Mouse (Mus musculus) cerebellum, adult 8-10 months (tissue): ENCODE results near the gene Mxi1.

Experiments
- DNase-seq: peaks from one replicate; pipeline ENCODE4 v3.0.0; 2022

The Mxi1 gene

DNA sequence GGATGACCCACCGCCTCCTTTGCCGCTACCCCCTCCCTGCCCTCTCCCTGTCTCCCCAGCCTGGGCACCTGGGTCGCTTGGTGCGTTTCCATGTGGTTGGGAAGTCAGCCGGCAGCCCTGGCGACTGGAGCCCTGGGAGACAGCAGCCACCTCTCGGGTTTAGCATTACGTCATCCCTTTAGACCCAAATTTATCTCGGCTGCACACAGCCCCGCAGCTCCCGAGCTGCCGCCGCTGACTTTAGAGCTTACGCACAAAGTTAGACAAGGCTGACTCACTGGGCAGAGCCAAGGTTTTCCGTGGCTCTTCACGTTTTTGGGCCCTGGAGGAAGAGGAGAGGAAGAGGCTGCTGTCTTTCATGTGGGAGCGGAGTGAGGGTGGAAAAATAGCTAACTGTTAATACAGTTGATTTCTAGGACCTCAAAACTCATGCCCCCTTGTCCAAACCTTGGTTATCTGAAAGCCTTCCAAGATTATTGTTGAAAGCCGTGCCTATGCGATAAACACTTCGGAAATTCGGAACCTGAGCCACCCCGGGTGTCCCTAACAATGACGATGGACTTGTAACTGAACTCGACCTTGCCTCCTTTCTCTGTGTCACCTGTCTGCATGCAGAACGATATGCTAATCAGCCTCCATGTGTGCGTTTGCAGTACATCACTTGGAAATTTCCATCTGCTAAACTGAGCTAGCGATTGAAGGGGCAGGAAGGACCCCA lies 15.4 kb downstream of the Mxi1 start:
- peak; percentile 82 for DNase-seq

- DNase-seq: no peak
Measured at GRCm38 (mm10) chr19:53328116-53328515, 17.8 kb downstream of the Mxi1 start.

- peak; percentile 92 for DNase-seq
Measured at GRCm38 (mm10) chr19:53329221-53329991, 19.1 kb downstream of the Mxi1 start.

- DNase-seq: peak; percentile 71
Measured at GRCm38 (mm10) chr19:53329992-53330381, 19.7 kb downstream of the Mxi1 start.

DNA sequence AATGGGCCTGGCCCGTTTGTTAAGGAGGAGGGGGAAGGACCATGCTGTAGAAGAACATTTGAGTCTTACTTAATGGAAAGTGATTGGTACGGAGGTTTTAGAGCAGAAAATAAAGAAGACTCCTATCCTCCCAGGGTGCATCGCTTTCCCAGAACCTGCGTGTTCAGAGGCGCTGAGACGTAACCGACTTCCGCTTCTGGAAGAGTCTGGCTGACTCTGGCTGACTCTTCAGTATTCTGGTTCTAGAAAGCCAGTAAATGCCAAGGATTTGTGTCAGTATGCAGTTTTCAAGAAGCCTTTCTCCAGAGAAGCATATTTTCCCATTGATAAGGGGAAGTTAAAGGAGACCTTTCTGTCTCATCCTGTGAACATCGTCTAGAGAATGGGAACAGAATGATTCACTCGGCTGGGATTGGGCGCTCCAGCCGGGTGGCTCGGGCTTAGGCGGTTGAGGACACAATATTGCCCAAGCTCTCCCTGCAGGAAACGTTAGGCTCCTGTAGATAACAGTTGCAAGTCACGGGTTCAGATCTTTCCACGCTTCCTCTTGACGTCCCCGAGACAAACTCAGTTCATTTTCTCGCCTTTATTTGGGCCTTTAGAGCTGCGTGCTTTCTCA lies 21.7 kb downstream of the Mxi1 start:
- no peak for DNase-seq

DNA sequence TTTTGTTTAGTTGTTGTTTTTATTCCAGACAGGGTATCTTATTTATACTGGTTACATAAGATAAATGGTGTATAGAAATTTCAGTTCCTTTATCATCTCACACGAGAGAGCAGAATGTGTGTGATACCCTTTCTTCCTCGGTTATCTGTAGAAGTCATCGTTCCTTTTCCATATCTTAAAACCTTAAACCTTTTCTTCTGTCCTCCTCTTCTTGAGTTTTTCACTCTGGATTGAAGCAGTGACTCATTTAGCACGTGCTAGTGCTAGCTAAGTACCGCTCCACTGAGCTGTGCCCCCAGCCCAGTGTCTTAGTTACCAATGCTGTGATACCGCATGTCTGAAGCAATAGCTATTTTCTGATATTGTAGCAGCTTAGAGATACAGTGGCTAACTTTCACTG lies 23.4 kb downstream of the Mxi1 start:
- no peak for DNase-seq

GRCm38 (mm10) chr19:53335241-53335640 lies 24.9 kb downstream of the Mxi1 start:
- DNase-seq: no peak

- no peak for DNase-seq
Measured at GRCm38 (mm10) chr19:53340423-53340822, 30.1 kb downstream of the Mxi1 start.

- DNase-seq: no peak
Measured at GRCm38 (mm10) chr19:53343174-53343881, 33.0 kb downstream of the Mxi1 start.

- DNase-seq: no peak
Measured at GRCm38 (mm10) chr19:53344062-53344461, 33.7 kb downstream of the Mxi1 start.

GRCm38 (mm10) chr19:53345766-53346165 lies 35.4 kb downstream of the Mxi1 start:
- no peak for DNase-seq

DNA sequence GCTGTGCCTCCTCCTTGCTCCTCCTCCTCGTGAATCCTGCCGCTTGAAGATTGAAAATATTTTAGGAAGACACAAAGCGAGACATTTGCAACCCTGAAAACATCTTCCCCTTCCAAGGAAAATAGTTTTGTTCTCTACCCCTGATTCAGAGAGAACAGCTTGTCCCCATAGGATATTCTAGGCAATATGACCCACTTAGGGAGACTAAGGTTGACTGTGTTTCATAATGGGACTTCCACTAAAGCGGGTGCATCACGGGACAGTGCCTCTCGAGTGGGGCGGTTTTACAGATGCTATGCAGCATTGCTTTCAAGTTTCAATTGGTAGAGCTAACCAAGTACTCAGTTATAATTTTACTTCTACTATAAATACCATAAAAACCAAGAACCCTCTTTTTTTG lies 43.5 kb downstream of the Mxi1 start:
- no peak for DNase-seq

DNA sequence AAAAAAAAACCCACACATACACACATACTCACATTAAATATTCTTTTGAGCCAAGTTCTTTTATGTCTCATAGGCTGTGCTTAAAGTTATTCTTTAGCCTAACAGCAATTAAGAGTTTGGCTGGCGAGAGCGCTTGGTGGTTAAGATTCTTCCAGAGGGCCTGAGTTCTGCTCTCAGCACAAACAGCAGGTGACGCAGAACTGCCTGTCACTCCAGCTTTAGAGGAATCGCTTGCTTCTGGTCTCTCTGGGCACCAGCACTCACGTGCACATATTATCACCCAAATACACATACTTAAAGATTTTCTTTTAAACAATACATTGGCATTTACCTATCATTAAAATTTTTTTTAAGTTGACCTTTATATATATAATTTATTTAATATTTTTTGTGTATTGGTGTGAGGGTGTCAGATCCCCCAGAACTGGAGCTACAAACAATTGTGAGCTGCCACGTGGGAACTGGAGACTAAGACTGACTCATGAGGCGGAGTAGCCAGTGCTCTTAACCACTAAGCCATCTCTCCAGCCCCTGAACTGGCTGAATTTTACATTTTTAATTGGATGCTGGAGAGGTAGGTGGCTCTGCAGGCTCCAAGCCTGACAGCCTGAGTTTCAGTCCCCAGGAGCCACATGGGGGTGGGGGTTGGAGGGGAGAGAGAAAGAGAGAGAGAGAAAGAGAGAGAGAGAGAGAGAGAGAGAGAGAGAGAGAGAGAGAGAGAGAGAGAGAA lies 44.1 kb downstream of the Mxi1 start:
- no peak for DNase-seq

DNA sequence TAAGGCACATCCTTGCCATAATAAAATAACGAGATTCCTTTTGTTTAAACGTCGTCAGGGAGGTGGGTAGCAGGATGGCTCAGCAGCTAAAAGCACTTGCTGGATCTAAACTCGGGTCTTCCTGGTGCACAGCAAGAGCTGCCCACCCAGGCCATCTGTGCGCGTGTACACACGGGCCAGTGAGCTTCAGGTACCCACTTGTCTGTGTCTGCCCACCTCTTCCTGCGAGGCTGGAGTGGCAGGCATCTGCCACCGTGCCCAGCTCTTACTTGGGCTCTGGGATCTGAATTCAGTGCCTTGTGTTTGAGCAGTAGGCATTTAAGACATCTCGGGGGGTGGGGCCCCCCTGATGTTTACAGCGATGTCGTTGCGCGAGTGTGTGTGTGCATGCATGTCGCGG lies 44.7 kb downstream of the Mxi1 start:
- DNase-seq: no peak

DNA sequence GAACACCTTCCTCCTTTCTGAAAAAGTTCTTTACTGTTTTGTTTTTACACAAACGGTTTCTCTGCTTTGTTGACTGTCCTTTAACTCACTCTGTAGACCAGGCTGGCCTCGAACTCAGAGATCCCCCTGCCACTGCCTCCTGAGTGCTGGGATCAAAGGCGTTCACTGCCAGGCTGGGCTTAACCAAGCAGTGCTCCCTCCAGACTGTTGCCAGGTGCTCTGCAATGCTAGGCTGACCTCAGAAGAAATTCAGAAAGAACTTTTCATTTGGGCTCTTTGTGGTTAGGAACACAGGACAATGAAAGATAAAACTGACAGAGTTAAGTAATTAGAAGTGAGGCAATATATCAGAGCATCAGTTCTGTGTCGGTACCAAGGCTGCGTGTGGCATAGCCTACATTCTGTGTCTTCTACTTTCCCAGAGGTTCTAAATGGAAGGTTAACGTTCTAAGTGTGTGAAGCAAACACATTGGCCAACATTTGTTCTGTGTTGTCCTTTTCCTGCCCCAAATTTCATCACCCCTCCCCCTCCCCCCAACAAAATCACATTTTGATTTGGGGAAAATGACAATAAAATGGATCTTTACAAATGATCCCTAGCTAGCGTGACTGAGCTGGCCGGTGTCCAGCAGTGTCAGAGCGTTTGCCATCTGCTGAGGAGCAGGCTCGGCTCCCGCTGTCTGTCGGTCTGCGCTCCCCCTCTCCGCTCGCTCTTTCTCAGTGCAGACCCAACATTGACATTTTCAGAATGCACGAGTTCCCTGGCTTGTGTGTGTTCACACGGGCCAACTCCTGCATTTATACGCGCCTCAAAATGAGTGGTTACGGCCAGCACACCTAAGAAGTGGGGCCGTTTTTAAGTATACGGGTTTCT lies 49.1 kb downstream of the Mxi1 start:
- DNase-seq: peak; percentile 88

DNA sequence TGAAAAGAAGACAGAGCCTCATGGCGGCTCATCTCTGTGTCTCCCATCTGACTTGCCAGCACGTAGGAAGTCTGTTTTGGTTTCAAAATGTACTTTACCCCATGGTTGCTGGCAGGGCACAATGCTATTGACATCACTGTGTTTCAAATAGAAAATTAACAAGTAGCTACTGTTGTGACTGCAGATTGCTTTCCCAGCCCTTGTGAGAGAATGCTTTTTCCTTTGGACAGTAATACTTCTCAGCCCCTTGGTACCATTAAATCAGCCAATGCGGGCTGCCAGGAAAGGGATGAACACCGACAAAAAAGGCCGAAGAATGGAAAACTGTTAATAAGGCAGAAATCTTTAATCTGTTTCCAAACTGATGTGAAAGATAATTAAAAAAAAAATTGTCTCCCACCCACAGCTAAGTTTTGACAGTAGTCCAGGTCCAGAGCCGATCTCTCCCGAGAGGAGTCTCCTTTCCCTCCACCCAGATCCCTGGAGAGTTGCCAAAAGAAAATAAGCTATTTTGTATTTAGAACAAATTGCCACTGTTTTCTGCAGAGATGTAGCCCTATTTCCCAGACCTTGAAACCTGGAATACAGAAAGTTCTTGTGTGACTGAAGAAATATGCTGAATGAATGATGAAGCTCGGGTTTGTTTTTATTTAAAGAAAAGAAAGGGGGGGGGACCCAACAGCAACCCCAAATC lies 50.1 kb downstream of the Mxi1 start:
- DNase-seq: peak; percentile 63

DNA sequence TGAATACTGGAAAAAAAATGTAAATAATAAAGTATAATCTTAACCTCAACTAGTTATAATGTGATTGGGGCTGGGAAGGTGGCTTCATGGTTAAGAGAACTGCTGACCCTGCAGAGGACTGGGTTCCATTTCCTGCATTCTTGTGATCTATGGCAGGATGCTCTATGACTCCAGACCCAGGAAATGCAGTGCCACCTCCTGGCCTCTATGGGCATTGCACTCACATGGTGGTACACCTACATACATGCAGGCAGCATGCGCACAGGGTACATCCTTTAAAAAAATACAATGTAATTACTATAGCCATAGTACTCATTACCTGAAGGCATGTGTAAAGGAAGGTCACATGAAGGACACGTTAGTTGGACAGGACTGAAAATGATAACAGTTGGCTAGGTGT lies 52.6 kb downstream of the Mxi1 start:
- no peak for DNase-seq

DNA sequence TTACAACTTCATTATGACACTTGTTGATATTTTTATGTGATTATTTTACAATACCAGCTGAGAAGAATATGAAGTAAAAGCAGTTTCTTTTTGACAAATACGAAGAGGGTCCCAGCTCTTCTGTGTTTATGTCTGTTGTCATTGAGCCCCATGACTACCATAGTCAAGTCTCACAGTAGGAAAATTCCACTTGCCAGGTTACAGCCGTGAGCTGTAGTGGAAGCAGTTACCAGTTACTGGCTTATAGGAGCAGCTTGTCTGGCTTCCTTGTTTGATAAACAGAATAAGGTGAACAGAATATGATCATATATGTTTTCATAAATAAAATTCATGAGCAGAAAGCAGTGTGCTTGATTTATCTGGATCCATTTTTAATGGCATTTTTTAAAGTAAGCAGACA lies 54.2 kb downstream of the Mxi1 start:
- DNase-seq: no peak

GRCm38 (mm10) chr19:53364963-53365362 lies 54.6 kb downstream of the Mxi1 start:
- DNase-seq: no peak

GRCm38 (mm10) chr19:53366057-53366775 lies 55.9 kb downstream of the Mxi1 start:
- no peak for DNase-seq
